Mouse (Mus musculus): ENCODE results near the gene Ly6g6f.

DNA sequence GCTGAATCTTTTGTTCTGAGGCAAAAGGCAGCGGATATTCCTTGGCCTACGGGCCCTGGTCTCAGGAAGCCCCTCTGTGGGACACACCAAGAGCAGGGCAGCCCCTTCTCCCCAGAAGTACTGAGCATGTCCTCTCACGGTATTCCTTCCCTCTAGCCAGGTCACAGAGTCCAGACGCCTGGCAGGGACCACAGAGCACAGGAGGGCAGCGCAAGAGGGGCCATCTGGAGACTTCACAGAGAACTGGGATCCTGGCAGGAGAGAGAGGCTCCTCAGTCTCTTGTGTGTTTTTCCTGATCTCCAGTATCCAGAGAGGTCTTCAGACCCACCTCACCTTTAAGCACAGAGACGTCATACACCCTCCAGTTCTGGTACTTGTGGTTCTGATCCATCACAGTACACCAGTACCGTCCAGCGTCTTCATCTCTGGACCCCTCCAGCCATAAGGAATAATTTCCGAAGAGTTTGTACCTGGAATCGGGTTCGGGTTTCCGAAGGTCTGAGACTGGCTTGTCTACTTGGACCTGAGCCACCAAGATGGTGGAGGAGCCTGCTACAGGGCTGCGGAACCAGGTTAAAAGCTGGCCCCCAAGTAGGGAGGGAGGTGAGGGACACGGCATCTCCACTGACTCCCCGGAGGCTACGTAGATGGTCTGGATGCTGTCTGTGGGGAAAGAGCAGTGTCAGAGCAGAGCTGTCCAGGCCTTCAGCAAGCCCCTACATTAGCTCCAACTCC lies 2.4 kb downstream of the Ly6g6f start:
- TF ChIP-seq CTCF (IDR thresholded peaks at IDR 0.05; ENCODE audit: low read depth): no peak
- TF ChIP-seq EP300 (IDR thresholded peaks at IDR 0.05; ENCODE audit: low read depth): no peak
